Mouse (Mus musculus) gastrocnemius, postnatal 10 days (tissue): ENCODE data around the gene Cln6. TPM values are rescaled to one million over a fixed set of nuclear protein-coding genes. Genes with fewer than 3 reads are reported as not detected.
A peak's percentile ranks its signal among the peaks of the same experiment; 100 is the strongest.
"Not testable (repeated sequence)": the region's sequence is repeated elsewhere in the genome, so short reads cannot be mapped to it uniquely, and the experiment has no call there.

ENCODE experiments used
- DNase-seq: peaks from one replicate; pipeline ENCODE4 v3.0.0; 2021; ENCODE audit warnings: mixed read lengths
- total RNA-seq, 2 experiments: library from RNA; stranded (reverse); gene quantifications; 2 replicates each; pipeline ENCODE4 v1.2.3; 2021

The Cln6 gene
- total RNA-seq, 2 experiments from 2014 or later = 12.1 to 13.1 TPM

DNA sequence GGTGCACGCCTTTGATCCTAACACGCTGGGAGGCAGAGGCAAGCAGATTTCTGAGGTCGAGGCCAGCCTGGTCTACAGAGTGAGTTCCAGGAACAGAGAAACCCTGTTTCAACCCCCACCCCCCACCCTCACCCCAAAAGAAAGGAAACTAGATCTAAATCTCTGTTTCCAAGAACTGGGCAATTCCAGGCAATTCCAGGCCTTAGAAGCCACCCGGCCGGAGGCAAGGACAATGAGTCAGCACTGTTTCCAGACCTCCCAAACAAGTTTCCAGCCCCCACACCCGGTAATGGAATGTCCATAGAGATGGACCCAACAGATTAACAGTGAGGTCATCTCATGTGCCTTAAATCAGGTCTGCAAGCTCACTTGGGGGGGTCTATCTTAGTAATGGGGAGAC lies 8.7 kb upstream of the Cln6 start:
- no peak for DNase-seq

DNA sequence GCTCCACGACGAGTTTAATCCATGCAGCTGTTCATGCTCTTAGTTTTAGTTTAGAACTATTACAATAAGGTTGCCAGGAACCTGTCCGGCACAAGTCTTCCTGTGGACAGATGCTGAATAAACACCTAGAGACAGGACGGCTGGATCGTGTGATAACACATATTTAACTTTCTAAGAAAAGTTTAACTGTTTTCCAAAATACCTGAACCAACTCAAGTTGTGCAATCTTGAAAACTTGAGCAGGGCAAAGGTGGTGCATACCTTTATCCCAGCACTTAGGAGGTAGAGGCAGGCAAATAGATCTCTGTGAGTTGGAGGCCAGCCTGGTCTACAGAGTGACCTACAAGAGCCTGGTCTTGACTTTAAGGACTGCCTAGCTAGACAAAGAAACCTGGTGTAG lies 3.7 kb upstream of the Cln6 start:
- DNase-seq = no peak

DNA sequence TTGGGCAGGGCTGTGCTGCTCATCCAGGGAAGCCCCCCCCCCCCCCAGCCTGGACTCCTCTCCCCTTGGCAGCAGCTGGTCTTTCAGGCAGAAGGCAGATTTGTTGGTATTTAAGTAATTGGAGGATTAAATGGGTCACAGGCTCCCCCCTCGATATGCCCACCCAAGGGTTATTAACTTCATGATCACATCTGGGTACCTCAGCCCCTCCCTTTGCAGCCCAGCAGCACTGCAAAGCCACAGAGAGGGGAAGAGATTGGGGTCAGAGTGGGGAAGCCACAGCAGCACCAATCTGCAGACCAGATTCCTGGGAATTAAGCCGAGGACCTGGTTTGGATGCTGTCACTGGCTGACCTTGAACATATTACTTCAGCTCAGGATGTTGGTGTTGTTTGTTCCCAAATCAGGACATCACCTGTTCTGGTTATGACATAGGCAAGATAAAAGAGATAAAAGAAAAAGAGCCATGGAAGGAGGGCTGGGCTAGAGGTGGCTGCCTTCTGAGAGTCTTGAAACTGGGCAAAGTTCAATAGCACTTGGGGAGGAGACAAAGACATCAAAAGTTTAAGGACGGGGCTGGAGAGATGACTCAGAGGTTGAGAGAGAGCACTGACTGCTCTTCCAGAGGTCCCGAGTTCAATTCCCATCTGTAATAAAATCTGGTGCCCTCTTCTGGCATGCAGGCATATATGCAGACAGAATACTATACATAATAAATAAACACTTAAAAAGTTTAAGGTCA lies 2.7 kb upstream of the Cln6 start:
- DNase-seq = no peak

DNA sequence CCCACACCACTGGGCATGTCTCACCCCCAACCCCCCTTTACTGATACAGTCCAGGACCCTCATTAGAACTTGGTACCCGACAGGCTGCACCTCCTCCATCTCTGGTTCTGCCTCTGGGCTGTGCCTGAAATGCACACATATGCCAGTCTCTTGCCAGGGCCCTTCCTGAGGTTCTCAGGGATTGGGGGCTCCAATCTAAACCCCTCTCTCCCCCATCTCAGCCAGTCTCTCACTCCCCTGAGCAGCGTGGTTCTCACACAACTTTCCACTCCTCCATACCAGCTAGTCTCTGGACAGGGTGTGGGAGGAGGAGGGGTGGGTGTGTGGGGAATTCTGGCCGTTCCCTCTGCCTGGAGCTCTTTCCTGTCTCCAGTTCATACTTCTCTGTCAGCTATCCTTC lies 974 bp upstream of the Cln6 start:
- no peak for DNase-seq

DNA sequence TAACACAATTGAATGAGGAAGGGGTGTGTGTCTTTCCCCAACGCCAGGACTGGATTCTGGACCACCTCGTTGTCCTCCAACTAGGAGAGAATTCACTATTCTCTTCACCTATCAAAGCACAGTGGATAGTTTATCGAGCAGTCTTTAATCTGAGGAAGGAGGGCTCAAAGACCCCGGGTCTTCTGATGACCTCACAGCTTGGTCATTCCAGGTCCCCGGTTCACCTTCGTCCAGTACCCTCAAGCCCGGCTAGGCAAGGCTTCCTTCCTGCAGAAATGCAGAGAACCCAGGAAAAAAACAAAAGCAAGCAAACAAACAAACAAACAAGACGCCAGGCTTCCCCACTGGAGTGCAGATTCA lies 459 bp upstream of the Cln6 start:
- DNase-seq = no peak

DNA sequence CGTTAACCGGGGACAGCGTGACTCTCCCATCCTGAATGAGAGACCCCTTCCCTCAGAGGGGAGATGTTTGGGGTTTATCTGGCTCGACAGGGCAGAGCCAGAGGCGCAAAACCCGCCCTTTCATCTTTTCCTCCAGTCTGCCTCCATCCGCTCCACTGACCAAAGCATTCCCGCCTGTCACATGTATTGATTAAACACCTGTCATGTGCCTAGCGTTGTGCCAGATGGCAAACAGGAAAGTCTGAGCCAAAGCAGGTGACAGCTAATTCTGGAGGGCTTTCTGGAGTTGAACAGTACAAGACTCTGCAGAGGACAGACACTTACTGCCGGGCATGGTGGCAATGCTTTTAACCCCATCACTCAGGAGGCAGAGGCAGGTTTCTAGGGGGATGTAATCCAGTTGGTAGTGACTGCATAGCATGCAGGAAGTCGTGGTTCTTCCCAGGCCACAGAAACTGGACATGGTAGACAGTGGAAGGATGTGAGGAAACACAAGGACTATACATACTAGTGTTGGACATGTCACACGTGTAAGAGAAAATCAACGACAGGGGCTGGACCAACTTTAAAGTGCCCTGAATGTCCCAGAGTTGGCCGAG lies 686 bp downstream of the Cln6 start:
- DNase-seq = no peak

DNA sequence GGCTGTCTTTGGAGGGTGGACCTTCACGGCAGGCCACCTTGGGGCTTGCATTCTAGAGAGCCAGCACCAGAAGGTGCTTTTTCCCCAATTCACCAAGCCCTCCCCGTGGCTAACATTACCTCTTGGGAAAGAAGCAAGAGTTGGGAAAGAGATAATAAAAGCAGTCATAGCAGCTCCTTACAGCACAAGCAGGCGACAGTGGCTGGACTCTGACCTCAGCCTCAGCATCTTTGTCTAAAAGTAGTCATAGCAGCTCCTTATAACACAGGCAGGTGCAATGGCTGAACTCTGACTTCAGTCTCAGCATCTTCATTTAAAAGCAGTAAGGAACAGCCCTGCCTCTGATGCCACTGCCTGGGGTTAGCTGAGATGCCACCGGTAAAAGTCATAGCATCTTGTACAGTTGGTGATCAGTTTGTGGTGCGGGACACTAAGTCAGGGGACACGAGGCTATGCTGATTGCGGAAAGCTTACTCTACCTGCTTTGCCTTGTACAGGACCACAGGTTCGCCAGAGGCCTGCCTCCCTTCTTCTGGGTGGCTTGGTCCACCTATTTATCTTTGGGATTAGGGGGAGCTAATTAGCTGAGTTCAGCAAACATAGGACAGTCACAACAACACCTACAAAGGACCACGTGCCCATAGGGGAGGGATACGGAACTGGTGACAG lies 4.9 kb downstream of the Cln6 start:
- no peak for DNase-seq

DNA sequence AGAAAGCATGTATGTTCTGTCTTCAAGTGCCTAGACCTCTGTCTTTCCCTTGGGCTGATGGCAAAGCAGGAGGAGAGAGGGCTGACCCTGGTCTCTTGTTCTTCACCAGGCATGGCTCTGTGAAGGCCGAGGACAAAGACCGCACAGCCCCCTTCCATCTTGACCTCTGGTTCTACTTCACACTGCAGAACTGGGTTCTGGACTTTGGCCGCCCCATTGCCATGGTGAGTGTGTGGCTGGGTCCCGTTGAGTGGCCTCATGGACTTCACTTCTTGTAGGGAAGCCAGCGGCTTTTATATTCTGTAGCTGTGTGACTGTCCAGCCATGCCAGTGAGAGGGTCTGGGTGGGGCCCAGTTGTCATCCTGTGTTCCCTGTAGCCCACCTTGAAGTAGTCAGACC lies 5.9 kb downstream of the Cln6 start:
- DNase-seq = no peak

DNA sequence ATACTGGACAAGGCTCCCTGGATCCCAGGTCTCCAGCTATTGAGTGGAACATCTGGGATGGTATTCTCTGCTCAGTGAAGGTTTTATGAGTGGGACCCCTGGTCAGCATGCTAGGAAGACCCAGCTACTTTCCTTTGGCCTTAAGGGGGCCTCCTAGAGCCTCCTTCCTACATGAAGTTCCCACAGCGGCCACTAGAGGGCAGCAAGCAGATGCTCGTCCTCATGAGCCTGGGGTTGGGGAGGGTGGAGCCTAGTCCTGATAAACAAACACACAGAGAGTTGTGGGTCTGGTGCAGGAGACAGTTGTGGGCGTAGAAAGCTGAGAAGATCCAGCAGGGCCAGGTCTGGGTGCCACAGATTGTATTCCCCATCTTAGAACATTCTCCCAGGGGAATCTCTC lies 9.1 kb downstream of the Cln6 start:
- DNase-seq = peak; percentile 92

DNA sequence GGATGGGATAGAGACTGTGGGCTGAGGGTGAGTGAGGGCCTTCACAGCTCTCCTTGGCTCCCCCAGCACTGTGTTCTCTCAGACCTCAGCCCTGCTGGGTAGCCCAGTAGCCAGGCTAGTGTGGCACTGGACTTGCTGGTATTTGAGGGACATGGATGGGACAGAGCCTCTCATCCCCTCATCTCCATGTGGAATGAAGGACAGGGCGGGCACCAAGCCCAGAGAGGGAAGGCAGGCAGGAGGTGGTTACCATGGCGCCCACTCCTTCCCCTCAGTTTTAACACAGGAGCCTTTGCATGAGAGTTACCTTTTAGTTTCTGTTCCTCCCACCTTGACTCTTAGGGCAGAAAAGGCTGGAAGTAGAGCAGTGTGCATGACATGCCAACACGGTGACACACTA lies 10.1 kb downstream of the Cln6 start:
- no peak for DNase-seq

DNA sequence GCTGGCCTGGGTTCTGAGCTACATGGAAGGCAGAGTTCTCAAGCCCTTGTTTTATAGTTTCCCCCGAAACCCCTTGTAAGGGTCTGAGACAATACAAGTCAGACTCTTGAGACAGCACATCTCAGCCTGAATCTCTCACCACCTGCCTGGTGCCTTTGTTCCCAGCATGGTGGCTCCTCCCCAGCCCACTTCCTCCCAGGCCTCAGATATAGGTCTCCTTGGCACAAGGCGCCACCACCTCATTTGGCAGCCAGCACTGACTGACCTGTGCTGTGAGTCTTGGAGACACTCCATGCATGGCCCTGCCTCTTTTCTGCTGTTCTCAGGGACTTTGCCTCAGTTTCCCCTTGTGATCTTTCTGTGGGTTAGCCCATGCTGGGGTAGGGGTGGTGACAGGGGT lies 13.0 kb downstream of the Cln6 start:
- DNase-seq = no peak

DNA sequence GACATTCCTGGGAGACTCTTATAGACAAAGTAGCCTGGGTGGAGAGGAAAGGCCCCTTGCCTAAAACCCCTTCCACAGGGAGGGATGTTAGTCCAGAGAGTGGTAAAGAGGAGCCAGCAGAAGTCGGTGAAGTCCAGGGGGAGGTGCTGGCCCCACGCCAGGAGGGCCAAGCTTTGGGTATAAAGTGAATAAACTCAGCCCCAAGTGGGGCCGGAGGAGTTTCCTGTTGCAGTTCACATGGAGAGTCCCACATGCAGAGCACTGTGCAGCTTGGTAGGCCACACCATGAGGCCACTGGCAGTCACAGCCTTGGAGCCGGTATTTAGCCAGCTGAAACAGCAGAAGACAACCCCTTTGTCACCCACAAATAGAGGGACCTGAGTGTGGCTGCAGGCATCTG lies 15.9 kb downstream of the Cln6 start:
- no peak for DNase-seq

DNA sequence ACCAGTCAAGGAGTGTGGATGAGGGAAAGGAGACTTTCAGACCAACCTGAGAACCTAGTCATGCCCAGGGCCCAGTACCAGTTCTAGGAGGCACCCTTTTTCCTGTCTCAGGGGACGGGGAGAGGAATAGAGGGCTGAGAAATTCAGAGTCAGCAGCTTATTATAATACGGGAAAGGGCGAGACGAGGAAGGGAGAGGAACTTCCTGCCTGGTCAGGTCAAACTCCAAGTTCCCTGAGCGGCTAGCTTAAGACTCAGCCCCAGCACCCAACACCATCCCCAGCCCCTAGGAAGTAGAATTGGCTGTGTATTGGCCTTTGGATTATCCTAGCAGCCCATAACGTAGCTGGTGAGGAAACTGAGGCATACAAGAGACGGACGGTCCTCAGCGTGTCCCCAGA lies 18.6 kb downstream of the Cln6 start:
- DNase-seq = no peak

DNA sequence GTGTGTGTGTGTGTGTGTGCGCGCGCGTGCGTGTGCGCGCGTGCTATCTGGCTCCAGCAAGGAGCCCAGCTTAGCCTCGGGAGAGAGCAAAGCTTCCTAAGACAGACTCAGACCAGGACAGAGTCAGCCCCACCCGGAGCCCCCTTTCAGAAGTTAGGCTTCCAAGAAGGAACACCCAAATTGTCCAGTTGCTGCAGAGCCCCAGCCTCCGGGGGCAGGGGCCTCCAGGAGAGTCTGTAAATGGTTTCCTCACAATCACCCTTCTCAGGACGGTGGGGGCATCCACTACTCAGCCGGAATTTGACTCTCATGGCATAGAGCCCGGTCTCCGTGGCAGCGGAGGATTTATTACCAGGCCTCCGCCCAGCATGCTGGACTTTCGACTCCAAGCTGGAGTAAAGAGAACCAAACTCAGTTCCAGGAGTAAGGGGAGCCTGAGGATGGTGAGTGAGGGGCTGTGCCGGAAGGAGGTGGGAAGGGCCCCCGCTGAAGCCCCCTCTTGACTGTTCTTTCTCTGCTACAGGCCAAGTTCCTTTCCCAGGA lies 19.2 kb downstream of the Cln6 start, which contains the start of gene Calml4:
TSS of gene Calml4 (plus strand) at position 362 of the 543 bp plus-strand sequence.
- DNase-seq = peak; percentile 88

DNA sequence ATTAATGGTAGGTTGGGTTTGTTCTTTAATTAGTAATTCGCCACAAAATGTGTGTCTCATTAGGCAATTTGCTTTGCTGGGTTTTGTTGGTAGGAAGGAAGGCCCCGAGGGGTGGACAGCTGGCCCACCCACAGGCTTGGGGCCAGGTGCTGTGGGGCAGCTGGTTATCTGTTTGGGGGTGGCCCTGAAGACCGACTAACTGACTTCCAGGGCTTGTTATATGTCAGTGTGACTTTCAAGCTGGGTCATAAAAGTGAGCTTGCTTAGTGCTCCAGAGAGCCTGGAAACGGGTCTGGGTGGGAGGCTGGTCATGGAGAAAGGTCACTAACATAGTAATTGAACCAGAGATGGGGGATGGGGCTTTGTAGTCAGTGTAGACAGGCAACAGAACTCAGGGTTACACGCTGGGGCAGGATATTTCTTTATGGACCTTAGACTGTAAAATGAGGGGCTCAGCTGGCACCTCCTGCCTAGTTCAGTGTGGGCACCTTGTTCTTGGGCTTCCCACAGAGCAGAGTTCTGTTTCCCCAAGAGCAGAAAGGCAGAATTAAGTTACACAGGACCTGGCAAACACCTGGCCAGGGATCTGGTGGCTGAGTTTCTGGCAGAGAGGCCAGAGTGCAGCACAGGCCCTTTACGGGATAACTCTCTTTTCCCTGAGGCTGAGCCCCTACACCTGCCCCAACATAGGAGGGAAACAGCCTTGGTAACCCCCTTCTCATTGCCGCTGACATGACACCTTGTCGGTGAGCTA lies 19.9 kb downstream of the Cln6 start:
- DNase-seq = no peak

DNA sequence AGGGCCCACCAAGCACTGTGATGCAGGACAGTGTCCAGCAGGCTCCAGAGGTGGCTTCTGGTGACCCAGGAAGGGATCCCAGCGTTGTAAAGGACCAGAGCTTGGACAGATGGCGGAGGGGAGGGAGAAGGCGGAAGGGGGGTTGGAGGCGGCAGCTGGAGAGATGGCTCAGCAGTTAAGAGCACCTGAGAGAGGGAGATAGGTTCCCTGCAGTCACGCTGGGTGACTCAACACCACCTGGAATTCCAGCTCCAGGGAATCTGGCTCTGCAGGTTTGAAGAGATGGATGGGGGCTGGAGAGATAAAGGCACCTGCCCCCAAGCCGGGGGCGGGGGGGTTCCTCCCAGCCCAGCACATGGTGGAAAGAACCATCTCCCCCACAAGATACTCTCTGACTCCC lies 21.5 kb downstream of the Cln6 start:
- not testable (repeated sequence) for DNase-seq

DNA sequence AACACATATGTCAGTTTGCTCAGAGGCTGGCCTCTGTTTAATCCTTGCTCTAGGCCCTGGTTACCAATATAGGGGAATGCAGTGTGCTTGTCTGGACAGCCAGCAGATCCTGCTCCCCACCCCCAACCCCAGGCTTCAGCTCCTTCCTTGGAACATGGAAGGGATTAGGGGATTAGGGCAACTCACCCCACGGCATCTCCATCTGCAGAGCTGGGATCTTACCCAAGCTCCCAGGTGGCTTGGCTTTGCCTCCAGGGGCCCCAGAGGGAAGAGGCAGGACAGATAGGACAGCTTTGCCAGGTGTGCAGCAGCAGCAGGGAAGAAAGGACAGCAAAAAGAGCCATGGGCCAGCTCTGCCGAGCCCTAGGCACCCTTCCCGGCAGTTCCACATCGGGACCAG lies 22.3 kb downstream of the Cln6 start:
- DNase-seq = no peak

DNA sequence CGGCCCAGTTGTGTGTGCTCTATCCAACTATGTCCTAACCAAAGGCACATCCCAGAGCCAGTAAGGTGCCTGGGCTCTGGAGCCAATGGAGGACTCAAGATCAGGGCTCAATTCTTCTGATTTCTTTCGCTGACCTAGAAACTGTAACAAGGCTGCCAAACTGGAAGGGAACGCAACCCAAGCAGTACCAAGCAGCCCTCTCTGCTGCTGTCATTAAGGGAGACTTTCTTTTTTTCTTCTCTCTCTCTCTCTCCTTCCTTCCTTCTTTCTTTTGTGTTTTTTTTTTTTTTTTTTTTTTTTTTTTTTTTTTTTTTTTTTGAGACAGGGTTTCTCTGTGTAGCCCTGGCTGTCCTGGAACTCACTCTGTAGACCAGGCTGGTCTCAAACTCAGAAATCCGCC lies 30.7 kb downstream of the Cln6 start:
- not testable (repeated sequence) for DNase-seq

DNA sequence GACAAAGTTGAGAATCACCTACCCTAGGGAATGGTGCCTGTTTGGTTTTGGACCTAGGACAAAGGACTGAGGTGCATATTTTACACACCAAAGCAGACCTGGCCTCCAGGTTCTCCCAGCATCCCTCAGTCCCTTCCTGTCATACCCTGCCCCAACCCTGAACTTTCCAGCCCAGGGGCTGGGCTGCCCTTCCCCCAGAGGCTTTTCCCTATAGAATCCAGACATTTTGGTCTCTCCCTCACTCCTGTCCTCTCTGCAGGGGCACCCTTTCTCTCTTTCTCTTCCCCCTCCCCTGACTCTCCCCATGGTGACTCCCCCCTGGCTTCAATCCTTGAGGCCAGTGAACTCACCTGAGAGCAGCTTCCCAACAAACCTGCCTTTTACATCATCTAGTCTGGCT lies 32.1 kb downstream of the Cln6 start:
- no peak for DNase-seq

DNA sequence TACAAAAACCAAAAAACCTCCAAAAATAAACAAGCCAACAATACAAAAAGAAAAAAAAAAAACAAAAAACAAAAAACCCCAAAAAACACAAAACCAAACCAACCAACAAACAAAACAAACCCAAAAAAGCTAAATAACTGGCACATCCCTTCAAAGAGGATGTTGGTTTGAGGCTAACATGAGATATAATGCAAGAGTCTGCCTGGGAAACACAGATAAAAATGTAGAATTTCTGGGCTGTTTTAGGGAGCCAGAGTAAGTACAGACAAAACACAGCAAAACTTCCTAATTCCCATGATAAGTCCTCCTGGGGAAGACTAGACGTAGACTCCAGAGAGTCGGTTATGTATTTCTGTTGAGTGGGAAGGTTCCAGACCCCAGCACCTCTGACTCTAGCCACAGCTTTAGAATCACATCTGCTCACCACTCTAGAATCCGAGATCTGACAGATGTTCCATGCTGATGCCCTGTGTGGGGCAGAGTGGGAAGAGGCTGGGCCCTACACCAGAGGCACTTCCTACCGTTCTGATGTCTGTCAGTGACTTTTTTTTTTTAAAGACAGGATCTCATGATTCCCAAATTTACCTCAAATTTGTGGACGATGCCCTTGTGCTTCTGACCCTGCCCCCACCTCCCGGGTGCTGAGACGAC lies 38.5 kb downstream of the Cln6 start:
- no peak for DNase-seq

DNA sequence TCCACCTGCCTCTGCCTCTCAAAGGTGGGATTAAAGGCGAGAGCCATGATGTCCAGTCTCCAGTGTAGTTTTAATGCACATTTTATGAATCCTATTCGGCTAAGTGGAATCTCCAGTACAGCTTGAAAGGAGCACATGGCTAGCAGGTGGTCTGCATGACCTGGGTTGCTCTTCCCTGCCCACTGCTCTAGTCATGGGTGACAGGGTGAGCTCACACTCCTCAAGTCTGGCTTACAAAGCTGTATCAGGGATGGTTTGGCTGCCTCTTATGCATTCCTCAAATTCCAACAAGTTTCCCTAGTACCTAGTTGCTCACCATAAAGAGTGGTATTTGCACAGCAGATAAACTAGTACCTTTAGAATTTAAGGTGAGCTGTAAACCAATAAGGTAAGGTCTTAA lies 39.2 kb downstream of the Cln6 start:
- no peak for DNase-seq

DNA sequence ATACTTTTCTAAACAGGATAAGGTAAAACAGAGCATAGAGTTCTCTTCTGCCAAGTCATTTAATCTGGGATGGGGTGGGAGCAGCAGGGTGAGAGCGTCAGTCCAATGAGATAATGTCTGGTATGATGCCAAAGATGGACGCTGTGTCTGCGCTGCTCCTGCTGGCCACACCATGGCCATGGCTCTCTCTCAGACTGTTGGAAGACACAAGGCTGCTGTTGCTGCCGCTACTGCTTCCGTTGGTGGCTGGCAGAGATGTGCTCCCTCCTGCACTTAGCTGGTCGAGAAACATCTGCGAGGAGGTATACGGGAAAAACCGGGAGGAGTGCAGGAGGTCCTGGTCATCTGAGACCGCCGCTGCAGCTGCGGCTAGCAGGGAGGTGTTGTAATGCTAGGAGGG lies 43.3 kb downstream of the Cln6 start:
- DNase-seq = peak; percentile 32
